Mouse (Mus musculus) spleen, postnatal 10 days (tissue): ENCODE measurements around the gene Gmds.

Experiments
- DNase-seq, 2 experiments: peaks; one replicate each; pipeline ENCODE4 v3.0.0; 2021 to 2022; ENCODE audit warnings: low spot score in 2 of 2

The Gmds gene

DNA sequence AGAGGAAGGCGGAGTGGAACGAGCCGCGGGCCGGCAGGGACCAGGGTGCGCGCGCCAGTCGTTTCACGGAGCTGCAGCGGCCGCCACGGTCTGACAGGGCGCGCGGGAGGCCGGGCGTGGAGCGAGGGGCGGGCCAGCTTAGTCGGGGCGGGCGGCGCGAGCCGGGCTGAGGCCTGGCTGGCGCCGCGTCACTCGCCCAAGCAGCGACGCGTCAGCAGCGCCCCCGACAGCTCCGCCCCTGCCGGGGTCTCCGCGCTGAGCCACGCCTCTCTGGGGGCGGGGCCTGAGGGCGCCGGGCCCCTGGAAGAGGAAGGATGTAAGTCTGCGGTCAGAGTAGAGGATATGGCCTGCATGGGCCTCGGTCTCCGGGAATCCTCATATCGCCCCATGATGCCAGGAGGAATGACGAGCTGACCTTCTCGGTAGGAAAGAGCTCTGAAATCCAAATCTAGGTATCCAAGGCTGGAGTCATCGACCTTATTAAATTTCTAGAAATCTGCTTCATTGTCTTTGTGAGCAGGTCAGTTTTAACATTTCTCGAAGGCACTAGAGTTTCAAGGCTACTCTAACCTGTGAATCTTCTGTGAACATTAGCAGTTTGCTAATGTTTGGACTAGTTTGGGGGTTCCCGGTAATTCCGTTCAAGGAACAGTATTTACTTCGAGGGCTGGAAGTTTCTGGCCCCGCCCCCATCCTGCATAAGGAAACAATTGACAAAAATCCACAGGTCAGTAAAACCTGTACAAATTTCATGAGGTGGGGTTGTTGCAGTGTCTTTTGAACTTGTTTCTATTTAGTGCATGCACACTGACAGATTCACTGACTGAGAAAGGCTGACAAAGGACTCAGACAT is at the start of gene Gmds:
Gene Gmds, minus strand, starts transcription at position 228 of the 853 bp plus-strand sequence.
- DNase-seq, result peak; percentile 75 to 85

- no peak for DNase-seq
These were observed 47.0 kb upstream of the Gmds start for GRCm38 (mm10) chr13:32385421-32386092.

DNA sequence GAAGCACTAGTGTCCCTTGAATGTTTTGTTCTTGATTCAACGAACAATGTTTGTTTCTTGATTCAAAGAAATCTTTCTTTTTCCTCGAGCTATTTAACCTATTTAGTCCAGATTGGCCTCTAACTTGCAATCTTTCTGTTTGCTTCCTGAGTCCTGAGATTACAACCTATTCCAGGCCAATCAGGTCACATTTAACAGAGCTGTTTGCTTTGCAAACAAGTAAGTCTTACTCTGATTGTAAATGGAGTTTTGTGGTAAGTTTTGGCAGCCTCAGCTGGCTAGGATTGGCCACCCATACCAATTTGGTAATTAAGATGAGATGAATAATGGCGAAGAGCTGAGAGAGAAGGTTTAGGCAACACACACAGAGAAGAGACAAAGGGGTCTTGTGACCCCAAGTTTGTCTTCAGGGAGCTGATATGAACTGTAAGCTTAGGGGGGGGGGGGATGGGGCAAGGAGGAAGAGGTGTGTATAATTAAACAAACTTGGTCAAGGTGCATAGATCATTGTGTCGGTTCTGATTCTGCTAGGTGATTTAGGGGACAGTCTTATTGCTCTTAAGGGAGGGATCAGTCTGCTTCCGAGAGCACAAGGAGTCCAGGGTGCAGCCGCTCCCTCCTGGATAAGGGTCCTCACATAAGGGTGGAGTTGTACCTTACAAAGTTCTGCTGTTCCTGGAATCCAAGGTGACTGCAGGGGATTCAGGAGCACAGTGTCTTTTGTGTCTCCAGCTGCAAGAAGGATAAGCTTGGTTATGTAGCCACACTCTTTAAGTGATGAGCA is 43.9 kb upstream of the Gmds start:
- DNase-seq, result no peak

DNA sequence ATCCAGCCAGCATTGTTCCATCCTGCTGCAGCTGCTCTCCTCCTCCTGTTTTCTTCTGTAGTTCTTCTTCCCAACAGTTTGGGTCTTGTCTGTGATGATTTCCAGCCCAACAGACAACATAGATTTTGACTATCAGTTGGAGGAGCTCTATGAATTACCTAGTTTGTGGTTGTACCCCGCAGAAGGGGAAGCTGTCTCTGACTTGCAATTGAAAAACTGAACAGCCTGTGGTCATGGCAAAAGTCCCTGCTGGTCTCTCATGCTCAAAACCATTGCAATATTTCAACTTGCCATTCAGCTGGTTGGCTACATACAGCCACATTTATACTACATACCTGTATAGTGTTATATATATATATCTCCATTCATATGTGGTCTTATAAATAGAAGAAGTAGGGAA is 40.1 kb upstream of the Gmds start:
- DNase-seq, result no peak

GRCm38 (mm10) chr13:32372531-32372883 is 34.0 kb upstream of the Gmds start:
- no peak for DNase-seq

DNA sequence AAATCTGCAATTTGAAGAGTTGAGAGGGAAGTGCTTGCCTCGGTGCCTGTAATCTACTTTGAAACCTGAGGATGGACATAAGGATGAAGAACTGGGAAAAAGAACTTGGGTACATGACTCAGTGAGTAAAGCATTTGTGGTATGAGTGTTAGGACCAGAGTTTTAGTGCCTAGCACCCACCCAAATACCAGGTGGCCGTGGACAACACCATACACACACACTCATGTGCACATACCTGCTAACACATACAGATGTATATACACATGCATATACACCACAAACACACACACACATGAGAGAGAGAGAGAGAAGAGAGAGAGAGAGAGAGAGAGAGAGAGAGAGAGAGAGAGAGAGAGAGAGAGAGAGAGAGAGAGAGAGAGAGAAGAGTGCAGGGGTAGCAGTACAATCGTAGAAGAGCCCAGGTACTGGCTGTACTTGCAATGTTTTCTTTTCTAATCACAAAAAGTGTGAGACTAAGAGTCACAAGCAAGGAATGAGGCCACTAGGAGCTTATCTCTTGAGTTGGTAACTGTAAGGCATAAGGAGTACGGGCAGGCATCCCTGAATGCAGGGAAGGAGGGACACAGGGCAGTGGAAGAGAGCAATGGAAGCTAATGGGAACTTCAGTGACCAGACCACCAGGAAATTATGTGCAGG is 33.5 kb upstream of the Gmds start:
- DNase-seq, result no peak

- no peak for DNase-seq
These were observed 32.2 kb upstream of the Gmds start for GRCm38 (mm10) chr13:32370751-32371150.

- DNase-seq, result no peak
These were observed 31.6 kb upstream of the Gmds start for GRCm38 (mm10) chr13:32370135-32370534.

- DNase-seq, result no peak
These were observed 616 bp downstream of the Gmds start for GRCm38 (mm10) chr13:32337735-32338512.

DNA sequence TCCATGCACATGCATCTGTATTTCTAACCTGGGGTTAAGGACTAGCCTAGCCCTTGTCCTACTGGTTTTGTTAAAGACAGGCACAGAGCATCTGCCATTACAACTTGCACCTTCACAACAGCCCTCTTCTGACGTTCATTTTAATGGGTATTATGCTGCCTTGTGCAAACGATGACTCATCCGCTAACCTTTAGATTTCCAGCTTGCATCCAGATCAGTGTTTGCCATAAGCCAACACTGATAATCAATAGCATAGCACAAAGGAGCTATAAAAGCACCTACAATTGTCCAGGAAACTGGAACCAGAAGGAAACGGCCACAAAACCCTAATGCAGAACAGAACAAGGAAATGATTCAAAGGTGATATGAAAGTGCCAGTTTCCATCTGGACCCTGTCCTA is 20.2 kb downstream of the Gmds start:
- DNase-seq, result no peak

GRCm38 (mm10) chr13:32317354-32317753 is 21.2 kb downstream of the Gmds start:
- no peak for DNase-seq

- peak in 1 of 2 experiments; percentile 50 for DNase-seq
These were observed 25.9 kb downstream of the Gmds start for GRCm38 (mm10) chr13:32312663-32313062.

DNA sequence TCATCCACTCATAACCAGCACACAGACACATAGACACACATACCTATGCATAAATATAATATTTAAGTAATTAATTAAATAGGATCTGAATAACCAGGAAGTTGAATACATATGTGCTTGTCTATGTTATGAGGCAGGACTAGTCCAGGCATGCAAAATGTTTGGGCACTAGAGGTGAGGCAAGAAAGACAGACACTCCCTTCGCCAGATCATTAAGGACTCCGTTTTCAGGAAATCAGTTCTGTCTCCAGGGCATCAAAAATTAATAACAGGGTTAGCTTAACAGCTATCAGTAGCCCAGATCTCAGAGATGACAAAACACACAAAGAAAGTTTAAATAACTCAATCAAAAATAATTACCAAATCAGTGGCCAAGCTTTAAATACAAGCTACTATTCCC is 27.1 kb downstream of the Gmds start:
- no peak for DNase-seq

GRCm38 (mm10) chr13:32298456-32298855 is 40.1 kb downstream of the Gmds start:
- DNase-seq, result no peak

DNA sequence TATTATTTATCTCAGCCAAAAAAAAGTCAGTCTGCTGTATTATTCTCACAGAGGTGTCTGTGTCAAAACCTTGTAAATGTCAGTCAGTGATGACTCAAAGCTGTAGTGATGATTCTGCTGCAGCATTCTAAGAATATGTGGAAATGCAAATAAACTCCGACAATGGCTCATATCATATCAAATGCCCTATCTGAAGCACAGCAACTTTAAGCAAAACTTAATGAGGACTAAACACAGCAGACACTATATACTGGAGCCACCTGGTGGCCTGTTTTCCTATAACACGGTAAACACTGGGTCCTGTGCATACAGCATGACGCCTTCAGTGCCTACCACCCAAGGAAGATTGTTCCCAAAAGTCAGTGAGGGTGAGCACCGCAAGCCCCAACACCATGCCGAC is 41.1 kb downstream of the Gmds start:
- peak in 1 of 2 experiments; percentile 39 for DNase-seq

- no peak for DNase-seq
These were observed 43.9 kb downstream of the Gmds start for GRCm38 (mm10) chr13:32294416-32295195.

DNA sequence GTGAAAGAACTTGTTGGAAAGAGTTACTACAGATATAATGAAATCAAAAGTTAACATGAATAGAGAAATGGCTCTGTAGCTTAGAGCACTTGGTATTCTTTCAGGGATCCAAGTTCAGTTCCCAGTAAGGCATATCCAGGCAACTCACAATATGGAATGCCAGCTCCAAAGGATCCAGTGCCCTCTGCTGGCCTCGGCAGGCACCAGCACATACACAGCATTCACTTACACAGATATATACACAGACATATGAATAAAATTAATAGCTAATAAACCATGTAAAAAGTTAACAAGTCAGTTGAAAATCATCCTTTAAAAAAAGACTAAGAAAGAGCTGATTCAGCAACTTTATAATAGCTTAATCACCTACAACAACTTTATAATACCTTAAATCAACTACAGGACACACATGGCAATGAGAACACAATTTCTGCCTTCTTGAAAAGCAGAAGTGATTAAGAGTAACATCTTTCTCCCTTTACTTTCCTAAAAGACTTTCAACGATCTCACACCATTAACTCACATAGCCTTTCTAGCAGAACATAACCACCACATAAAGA is 65.5 kb downstream of the Gmds start:
- DNase-seq, result no peak

DNA sequence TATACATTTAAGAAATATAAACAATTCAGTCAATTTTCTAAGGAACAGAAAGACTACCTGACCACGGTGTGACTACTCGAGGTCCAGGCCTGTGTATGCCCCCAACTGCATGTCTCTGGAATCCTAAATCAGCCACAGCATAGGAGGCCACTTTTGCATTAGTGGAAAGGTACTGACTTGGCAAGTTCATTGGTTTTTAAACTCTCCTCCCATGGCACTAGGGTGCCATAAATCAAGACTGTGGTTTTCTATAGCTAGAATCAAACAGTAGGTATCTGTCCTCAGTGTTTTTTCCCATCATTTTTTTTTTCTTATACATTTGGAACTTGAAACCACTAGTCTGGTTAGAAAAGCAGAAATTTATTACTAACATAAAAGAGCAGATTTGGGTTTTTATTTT is 68.8 kb downstream of the Gmds start:
- no peak for DNase-seq

DNA sequence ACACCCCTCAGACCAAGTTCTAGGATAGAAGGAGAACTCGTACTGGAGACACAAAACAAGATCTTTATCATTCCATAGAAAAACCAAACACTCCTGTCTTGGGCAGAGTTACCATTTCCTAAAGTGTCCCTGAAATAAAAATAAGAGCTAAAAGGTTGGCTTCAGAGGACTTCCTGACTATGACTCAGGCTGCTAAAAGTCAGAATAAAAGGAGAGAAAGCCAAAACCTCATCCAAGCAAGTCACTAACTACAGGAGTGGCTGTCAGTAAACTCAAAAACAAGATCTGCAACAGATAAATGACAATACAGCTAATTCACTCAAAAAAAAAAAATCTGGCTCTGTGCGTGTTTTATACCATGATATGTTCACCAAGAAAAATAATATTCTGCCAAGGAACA is 69.3 kb downstream of the Gmds start:
- no peak for DNase-seq

- DNase-seq, result no peak
These were observed 70.3 kb downstream of the Gmds start for GRCm38 (mm10) chr13:32268284-32268683.
